Mouse (Mus musculus) spleen, postnatal 14 days (tissue): Measurements from ENCODE around the gene Dlgap1.
A peak's percentile ranks its signal among the peaks of the same experiment; 100 is the strongest.

ENCODE experiments used
- DNase-seq, 2 experiments: peaks; one replicate each; pipeline ENCODE4 v3.0.0; 2021 to 2022; ENCODE audit warnings: low spot score in 2 of 2

Gene Dlgap1

GRCm38 (mm10) chr17:70843252-70843651 is 874.4 kb downstream of the Dlgap1 start:
- DNase-seq, result no peak

DNA sequence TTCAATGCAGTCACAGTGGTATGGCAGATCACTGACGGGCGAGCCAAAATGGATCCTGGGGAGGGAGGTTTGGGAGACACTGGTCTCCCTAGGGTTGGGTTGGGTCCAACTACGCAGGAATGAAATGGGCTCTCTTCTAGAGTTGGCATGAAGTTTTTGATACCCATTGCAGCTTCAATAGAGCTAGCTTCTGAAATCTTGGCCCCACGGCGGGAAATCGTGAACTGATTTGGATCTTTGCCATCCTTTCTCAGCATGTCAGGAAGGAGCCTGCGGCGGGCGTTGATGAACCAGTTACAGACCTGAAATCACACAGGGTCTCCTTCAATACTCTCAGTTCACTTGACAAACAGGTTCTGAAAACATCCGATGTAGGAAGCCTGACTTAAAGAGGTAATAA is 876.1 kb downstream of the Dlgap1 start:
- no peak for DNase-seq

- DNase-seq, result no peak
Observed at GRCm38 (mm10) chr17:70845543-70845942, 876.7 kb downstream of the Dlgap1 start.

DNA sequence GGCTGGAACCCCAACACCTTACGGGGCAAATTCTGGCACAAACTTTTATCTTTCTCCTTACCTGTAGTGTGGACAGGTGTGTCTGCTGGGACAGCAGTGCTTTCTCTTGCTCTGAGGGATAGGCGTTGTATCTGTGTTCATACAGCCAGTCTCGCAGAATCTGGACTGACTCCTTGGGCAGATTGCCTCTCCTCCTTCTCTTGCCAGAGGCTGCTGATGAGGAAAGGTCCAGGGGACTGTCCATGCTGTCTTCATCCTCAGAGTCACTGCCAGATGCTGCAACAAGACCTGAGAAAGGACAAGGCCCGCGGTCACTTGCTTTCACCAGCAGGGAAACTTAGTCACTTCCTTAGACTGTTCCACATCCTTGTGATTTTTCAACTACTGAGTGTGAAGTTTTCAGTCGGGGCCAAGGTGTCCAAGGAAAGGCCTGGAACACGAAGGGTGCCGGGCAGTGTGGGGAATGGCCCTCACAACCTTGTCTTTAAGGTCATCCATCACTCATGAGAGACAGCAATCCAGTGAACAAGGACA is 877.3 kb downstream of the Dlgap1 start:
- DNase-seq, result no peak

DNA sequence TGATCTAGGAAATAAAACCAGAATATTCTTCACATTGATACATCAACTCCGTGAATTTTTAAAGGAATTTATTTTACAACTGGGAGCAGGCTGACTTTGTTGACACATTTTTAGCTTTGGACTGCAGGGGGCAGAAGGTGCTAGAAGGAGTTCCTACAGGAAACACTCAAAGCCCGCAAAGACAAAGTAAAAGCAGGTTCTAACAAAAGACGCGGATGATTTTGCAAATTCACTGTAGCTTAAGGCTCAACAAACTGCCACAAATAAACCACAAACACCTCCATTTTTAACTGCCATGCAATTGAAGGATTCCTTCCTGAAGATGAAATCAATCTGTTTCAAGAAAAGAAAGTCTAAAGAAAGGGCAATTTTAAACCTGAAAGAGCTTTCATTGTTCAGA is 878.2 kb downstream of the Dlgap1 start:
- DNase-seq, result peak in 1 of 2 experiments; percentile 31

- no peak for DNase-seq
Observed at GRCm38 (mm10) chr17:70847751-70848510, 879.1 kb downstream of the Dlgap1 start.

DNA sequence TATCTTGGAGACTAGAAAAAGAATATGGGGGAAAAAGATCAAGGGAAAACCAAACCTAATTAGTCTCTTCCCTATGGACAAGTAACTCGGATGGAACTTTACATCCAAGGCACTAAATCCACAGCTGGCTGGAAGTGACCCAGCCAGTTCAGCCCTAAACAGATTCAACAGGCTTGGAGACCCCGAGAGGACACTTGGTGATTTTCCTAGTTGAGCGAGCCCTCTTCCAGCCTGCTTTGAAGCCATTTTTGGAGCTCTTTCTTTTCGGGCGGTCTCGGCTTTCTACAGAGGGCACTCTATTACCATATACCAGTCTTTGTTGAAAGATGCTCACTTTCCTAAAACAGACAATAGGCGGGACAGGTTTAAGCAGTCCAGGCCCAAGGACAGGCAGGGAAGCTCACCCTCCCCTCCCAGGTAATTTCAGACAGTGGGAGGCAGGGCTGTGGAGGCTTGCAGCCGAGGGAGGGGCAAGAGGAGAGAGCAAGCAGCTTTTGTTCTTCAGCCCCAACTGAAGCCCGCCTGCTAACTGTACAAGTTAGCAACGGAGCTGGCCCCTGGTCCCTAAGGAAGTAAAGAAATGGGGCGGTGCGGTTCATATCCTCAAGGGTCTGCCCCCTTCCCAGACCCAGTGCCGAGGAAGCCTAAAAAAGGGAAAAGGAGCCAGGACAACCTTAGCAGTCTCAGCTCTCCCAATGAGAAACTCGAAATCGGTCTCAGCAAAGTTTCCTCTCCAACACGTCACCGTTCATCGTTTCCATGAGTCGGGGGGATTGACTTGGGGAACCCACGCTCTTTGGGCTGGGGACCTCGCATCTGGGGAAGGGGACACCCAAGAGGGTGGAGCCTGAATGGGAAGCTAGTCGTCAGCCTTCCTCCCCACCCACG is 879.9 kb downstream of the Dlgap1 start:
- DNase-seq, result peak in 1 of 2 experiments; percentile 28

GRCm38 (mm10) chr17:70849399-70850232 is 880.7 kb downstream of the Dlgap1 start:
- peak; percentile 62 to 69 for DNase-seq

DNA sequence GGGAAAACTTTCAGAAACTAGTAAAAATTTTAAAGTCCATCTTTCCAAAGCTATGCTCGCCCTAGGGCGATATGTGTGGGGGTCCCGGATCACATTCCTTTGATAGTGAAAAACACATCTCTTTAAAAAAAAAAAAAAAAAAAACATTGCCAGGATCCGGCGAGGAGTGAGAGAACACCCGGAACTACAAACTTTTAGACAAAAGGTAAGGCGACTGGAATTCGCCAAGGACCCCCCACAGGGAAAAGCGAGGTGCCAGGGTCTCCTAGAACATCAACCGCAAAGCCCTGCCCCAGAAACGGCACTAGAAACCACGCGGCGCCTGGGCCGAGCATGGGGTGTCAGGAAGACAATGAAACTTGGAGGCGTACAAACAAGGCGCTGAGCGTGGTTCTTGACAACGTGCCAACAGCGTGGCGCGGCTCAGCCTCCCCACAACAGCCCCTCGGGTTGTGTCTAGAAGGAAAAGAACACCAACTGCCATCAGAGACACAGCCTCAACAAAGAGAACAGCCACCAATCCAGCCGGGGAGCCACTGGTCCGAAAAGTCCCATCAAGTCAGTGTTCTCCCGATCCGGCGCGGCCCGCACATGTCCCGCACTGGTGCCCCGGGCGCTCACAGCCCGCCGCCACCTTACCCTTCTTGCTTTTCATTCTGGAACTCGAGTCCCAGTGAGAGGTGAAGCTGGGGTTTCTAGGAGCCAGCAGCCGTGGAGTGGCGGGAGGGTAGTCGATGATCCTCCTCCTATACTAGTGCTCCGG is 881.5 kb downstream of the Dlgap1 start:
- DNase-seq, result peak in 1 of 2 experiments; percentile 38

DNA sequence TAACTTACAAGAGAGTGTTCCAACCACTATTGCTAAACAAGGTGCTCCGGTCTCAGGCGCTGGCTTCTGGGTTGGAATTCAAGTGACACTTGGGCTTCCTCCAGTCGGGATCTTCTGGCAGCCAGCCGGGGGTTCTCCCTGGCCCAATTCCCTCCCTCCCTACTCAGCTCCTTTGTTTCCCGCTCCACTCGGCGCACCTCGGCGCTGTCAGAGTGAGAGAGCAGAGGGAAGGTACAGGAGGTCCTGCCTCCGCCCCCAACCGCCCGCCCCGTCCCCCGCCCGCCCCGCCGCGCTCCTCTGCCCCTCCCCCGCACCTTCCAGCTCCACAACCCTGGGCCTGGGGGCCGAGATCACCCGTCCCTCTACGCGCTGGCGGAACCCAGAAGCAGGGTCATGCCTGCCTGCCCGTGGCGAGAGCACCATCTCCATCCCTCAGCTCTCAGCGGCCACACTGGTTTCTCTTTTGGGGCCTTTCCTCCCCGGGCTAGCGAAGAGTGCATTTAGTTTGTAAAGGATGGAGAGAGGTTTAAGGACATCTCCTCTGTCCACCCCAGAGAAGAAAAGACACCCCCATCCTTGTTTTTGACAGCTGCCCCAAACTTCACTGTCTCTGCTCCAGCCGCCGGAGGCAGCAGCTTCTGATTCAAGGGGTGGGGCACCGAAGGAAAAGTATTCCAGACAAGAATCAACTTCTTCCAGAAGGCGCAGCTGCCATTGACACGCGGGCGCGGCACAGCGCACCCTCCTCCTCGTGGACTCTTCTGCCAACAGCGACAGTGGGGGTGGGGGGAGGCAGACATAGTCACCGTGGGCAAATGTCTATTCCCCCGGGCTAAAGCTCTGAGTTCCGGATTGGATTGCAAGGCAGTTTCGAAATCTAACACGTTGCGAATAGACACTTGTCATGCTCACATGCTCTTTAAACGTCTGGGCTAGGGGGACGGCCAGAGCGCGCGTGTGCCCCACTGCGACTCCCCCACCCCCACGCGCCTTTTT is 882.4 kb downstream of the Dlgap1 start:
- peak; percentile 30 to 49 for DNase-seq

GRCm38 (mm10) chr17:70852011-70852685 is 883.3 kb downstream of the Dlgap1 start:
- DNase-seq, result peak; percentile 27 to 55

GRCm38 (mm10) chr17:70852686-70853386 is 884.0 kb downstream of the Dlgap1 start:
- DNase-seq, result peak in 1 of 2 experiments; percentile 33

DNA sequence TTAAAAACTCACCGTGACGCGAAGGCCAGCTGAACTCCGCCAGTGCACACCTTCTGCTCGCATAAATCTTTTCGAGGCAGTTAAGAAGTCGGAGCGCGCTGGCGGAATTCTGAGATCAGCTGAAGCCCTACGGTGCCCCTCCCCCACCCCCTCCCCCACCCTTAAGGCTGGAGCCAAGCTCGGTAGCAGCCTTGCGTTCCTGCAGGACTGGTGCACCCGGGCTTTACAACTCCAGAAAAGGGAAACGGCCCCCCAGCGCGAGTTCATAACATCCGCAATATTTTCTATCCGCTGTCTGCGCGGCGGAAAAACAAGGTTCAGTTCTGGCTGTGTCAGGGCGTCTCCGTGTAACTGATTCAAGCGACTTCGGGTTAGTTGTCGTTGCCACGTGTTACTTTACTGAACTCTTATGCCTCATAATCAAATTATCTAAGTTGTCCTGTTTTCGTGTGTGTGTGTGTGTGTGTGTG is 884.6 kb downstream of the Dlgap1 start, which contains the start of gene Tgif1:
TSS of gene Tgif1 (minus strand) at position 111 of the 470 bp plus-strand sequence.
- peak; percentile 23 to 35 for DNase-seq

DNA sequence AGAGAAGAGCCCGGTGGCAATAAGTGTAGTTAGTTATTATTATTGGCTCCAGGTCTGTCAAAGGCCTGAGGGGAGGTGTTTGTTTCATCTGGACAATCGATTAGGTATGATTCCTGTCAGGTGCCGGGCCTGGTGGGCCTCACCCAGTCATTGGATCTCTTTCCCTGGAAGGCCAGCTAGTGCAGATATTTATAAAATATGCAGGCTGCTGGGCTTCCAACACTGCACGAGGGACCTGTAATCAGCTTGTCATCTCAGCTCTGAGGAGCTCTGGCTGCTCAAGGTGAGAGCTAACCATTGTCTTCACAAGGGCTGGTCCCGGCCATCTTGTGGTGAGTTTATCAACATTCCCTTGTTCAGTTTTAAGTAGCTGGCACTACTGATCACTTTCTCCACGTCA is 885.1 kb downstream of the Dlgap1 start:
- no peak for DNase-seq

DNA sequence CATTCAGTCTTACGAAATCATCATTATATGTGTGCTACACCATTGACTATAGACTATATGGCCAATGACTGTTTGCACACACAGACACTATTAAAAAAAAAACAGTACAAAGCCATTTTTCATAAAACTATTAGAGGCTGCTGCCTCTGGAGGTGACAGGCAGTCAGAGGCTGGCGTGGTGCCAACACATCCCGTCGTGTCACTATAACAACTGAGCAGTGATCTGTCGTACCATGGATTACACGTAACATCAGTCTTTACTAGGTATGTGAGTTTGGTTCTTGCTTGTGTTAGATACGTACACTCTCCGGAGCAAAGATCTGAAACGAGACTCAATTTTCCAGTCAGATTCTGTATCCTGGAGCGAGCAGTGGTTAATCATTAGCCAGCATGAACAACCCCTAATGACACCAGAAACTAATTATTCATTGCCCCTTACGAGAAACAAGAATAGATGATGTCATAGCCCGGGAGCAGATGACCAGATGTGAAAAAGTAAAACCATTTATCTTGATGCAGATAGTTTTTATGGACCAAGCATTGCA is 888.1 kb downstream of the Dlgap1 start:
- no peak for DNase-seq

GRCm38 (mm10) chr17:70858814-70859213 is 889.9 kb downstream of the Dlgap1 start:
- no peak for DNase-seq

GRCm38 (mm10) chr17:70864117-70864516 is 895.2 kb downstream of the Dlgap1 start:
- DNase-seq, result no peak

- no peak for DNase-seq
Observed at GRCm38 (mm10) chr17:70864645-70865044, 895.8 kb downstream of the Dlgap1 start.
